Mouse (Mus musculus): Measurements from ENCODE around the gene Twf2. TPM values are rescaled to one million over a fixed set of nuclear protein-coding genes. Genes with fewer than 3 reads are reported as not detected.

Gene Twf2
- polyA plus RNA-seq, 1 experiment from 2014 or later = 69.8 TPM

GRCm38 (mm10) chr9:106199535-106200272, 3.2 kb upstream of the Twf2 start, which contains the start of gene Ppm1m:
TSS of gene Ppm1m (minus strand) at chr9:106199746.
- H3K27ac ChIP-seq = 0 out of 2 replicates have a peak within 1 kb of the TSS, but pooled peaks have one; percentile 41
- peaks cover 20% of the 10 kb centered on the region for H3K36me3 ChIP-seq
- peaks cover 38% of the 10 kb centered on the region for H3K4me1 ChIP-seq (replicated peaks)
- no peaks in the 10 kb centered on the region for H3K27me3 ChIP-seq
- H3K4me3 ChIP-seq (replicated peaks) = peak within 1 kb of the TSS; percentile 73
- WGBS = 45% methylated on average over 18 of the region's 18 CpGs
- H3K4me2 ChIP-seq = peak within 1 kb of the TSS; percentile 67
- no peaks in the 10 kb centered on the region for H3K9me3 ChIP-seq
- peak; percentile 1; the same call in 1 of the 2 replicates for ATAC-seq (ENCODE audit: insufficient number of reproducible peaks, insufficient read depth, low FRiP score, low TSS enrichment, low read depth)
- H3K9ac ChIP-seq (replicated peaks) = peak within 1 kb of the TSS; percentile 79

GRCm38 (mm10) chr9:106201895-106202294, 1.0 kb upstream of the Twf2 start:
- no peak for ATAC-seq (ENCODE audit: insufficient number of reproducible peaks, insufficient read depth, low FRiP score, low TSS enrichment, low read depth)
- Histone ChIP-seq H3K4me3 (replicated peaks) (peak overlapping the region; percentile 57; the same call in 1 of the 2 replicates), H3K36me3 (peaks cover 3% of the 10 kb centered on the region; the same call in 1 of the 2 replicates), H3K27me3 (no peaks in the 10 kb centered on the region), H3K4me2 (peak overlapping the region; percentile 54), H3K27ac (peak overlapping the region; percentile 62; the same call in 1 of the 2 replicates), H3K4me1 (replicated peaks) (peaks cover 38% of the 10 kb centered on the region), H3K9me3 (no peaks in the 10 kb centered on the region), H3K9ac (replicated peaks) (no peak overlapping the region)
- 78% methylated on average over 3 of the region's 3 CpGs for WGBS

- Histone ChIP-seq H3K36me3 (peaks cover 21% of the 10 kb centered on the region), H3K9me3 (no peaks in the 10 kb centered on the region), H3K27ac (no peak overlapping the region), H3K4me2 (peak overlapping the region; percentile 54), H3K4me3 (replicated peaks) (peak overlapping the region; percentile 57), H3K27me3 (no peaks in the 10 kb centered on the region), H3K4me1 (replicated peaks) (peaks cover 21% of the 10 kb centered on the region), H3K9ac (replicated peaks) (peak overlapping the region; percentile 31; the same call in 1 of the 2 replicates)
- no peak for ATAC-seq (ENCODE audit: insufficient number of reproducible peaks, insufficient read depth, low FRiP score, low TSS enrichment, low read depth)
- WGBS = 74% methylated on average over 7 of the region's 7 CpGs
Measured at GRCm38 (mm10) chr9:106203990-106204851, 1.3 kb downstream of the Twf2 start.

GRCm38 (mm10) chr9:106205713-106206290, 2.9 kb downstream of the Twf2 start:
- no peak overlapping the region for H3K9ac ChIP-seq (replicated peaks)
- H3K4me1 ChIP-seq (replicated peaks) = peaks cover 16% of the 10 kb centered on the region
- no peak overlapping the region for H3K4me2 ChIP-seq
- peaks cover 31% of the 10 kb centered on the region for H3K36me3 ChIP-seq
- H3K27ac ChIP-seq = no peak overlapping the region
- H3K9me3 ChIP-seq = no peaks in the 10 kb centered on the region
- H3K27me3 ChIP-seq = no peaks in the 10 kb centered on the region
- ATAC-seq (ENCODE audit: insufficient number of reproducible peaks, insufficient read depth, low FRiP score, low TSS enrichment, low read depth) = no peak
- WGBS = 76% methylated on average over 7 of the region's 7 CpGs
- H3K4me3 ChIP-seq (replicated peaks) = no peak overlapping the region

GRCm38 (mm10) chr9:106206515-106206914, 3.6 kb downstream of the Twf2 start:
- peaks cover 21% of the 10 kb centered on the region for H3K4me1 ChIP-seq (replicated peaks)
- no peak overlapping the region for H3K4me3 ChIP-seq (replicated peaks)
- H3K36me3 ChIP-seq = peaks cover 31% of the 10 kb centered on the region
- no peaks in the 10 kb centered on the region for H3K27me3 ChIP-seq
- no peaks in the 10 kb centered on the region for H3K9me3 ChIP-seq
- no peak for ATAC-seq (ENCODE audit: insufficient number of reproducible peaks, insufficient read depth, low FRiP score, low TSS enrichment, low read depth)
- no peak overlapping the region for H3K27ac ChIP-seq
- H3K4me2 ChIP-seq = no peak overlapping the region
- H3K9ac ChIP-seq (replicated peaks) = no peak overlapping the region
- WGBS = 90% methylated on average over 2 of the region's 2 CpGs

GRCm38 (mm10) chr9:106208181-106208580, 5.3 kb downstream of the Twf2 start:
- Histone ChIP-seq H3K9ac (replicated peaks) (no peak overlapping the region), H3K36me3 (peaks cover 42% of the 10 kb centered on the region), H3K4me1 (replicated peaks) (peaks cover 24% of the 10 kb centered on the region), H3K4me3 (replicated peaks) (no peak overlapping the region), H3K27me3 (no peaks in the 10 kb centered on the region), H3K27ac (no peak overlapping the region), H3K4me2 (no peak overlapping the region), H3K9me3 (no peaks in the 10 kb centered on the region)
- no peak for ATAC-seq (ENCODE audit: insufficient number of reproducible peaks, insufficient read depth, low FRiP score, low TSS enrichment, low read depth)
- WGBS = 70% methylated on average over 5 of the region's 5 CpGs

GRCm38 (mm10) chr9:106209954-106210353, 7.0 kb downstream of the Twf2 start:
- 90% methylated on average over 4 of the region's 4 CpGs for WGBS
- Histone ChIP-seq H3K27me3 (no peaks in the 10 kb centered on the region), H3K4me3 (replicated peaks) (no peak overlapping the region), H3K27ac (no peak overlapping the region), H3K4me2 (no peak overlapping the region), H3K9ac (replicated peaks) (no peak overlapping the region), H3K4me1 (replicated peaks) (peaks cover 14% of the 10 kb centered on the region), H3K9me3 (no peaks in the 10 kb centered on the region), H3K36me3 (peaks cover 59% of the 10 kb centered on the region)
- no peak for ATAC-seq (ENCODE audit: insufficient number of reproducible peaks, insufficient read depth, low FRiP score, low TSS enrichment, low read depth)

- 57% methylated on average over 9 of the region's 9 CpGs for WGBS
- no peaks in the 10 kb centered on the region for H3K9me3 ChIP-seq
- H3K27me3 ChIP-seq = no peaks in the 10 kb centered on the region
- H3K4me2 ChIP-seq = peak overlapping the region; percentile 58
- peak overlapping the region; percentile 58; the same call in 1 of the 2 replicates for H3K9ac ChIP-seq (replicated peaks)
- peak overlapping the region; percentile 32; the same call in 1 of the 2 replicates for H3K4me3 ChIP-seq (replicated peaks)
- H3K36me3 ChIP-seq = peaks cover 66% of the 10 kb centered on the region
- H3K27ac ChIP-seq = peak overlapping the region; percentile 64; the same call in 1 of the 2 replicates
- peaks cover 14% of the 10 kb centered on the region for H3K4me1 ChIP-seq (replicated peaks)
- no peak; the same call in 1 of the 2 replicates for ATAC-seq (ENCODE audit: insufficient number of reproducible peaks, insufficient read depth, low FRiP score, low TSS enrichment, low read depth)
Measured at GRCm38 (mm10) chr9:106210853-106211609, 8.1 kb downstream of the Twf2 start.

GRCm38 (mm10) chr9:106211680-106212593, 9.0 kb downstream of the Twf2 start:
- Histone ChIP-seq H3K4me3 (replicated peaks) (peak overlapping the region; percentile 32), H3K9me3 (no peaks in the 10 kb centered on the region), H3K4me1 (replicated peaks) (peaks cover 14% of the 10 kb centered on the region), H3K27me3 (no peaks in the 10 kb centered on the region), H3K4me2 (peak overlapping the region; percentile 58), H3K9ac (replicated peaks) (peak overlapping the region; percentile 58), H3K27ac (peak overlapping the region; percentile 64; the same call in 1 of the 2 replicates), H3K36me3 (peaks cover 62% of the 10 kb centered on the region)
- whole genome bisulfite sequencing = 19% methylated on average over 37 of the region's 37 CpGs
- ATAC-seq (ENCODE audit: insufficient number of reproducible peaks, insufficient read depth, low FRiP score, low TSS enrichment, low read depth) = peak; percentile 50; the same call in 1 of the 2 replicates

Measured in limb, embryonic 12.5 days (tissue).